Mouse (Mus musculus) CH12.LX (cell line): ENCODE results near the gene Mmp24. TPM values are rescaled to one million over a fixed set of nuclear protein-coding genes. Genes with fewer than 3 reads are reported as not detected.

Source experiments
- DNase-seq: peaks from one replicate; pipeline ENCODE4 v3.0.0-alpha.2; 2013; ENCODE audit errors: extremely low read depth
- H3K27ac ChIP-seq: 2 replicates; pipeline ENCODE4 v1.5.1; 2012; ENCODE audit warnings: low read depth, mild to moderate bottlenecking, control low read depth, moderate library complexity; ENCODE audit not compliant: insufficient read depth
- H3K27me3 ChIP-seq: replicated peaks from 2 replicates; pipeline ENCODE3; 2012; ENCODE audit warnings: inconsistent platforms
- H3K36me3 ChIP-seq, 2 experiments: replicated peaks in 1 of 2; 2 replicates each; pipeline versions ENCODE3 to v1.6.1; 2012; ENCODE audit warnings: inconsistent platforms in 1 of 2, low read length in 1 of 2, mild to moderate bottlenecking in 1 of 2, mixed read lengths in 1 of 2, moderate library complexity in 1 of 2; ENCODE audit not compliant: control insufficient read depth in 1 of 2, insufficient read depth in 1 of 2
- H3K4me1 ChIP-seq, 2 experiments: 2 replicates each; pipeline ENCODE4 v1.6.1; 2012; ENCODE audit warnings: inconsistent platforms in 1 of 2, moderate library complexity in 1 of 2; ENCODE audit not compliant: insufficient read depth in 2 of 2, control insufficient read depth in 1 of 2
- H3K4me2 ChIP-seq: 2 replicates; pipeline ENCODE4 v1.6.1; 2012; ENCODE audit warnings: low read depth, mild to moderate bottlenecking, control low read depth; ENCODE audit not compliant: poor library complexity, insufficient read depth, severe bottlenecking
- H3K4me3 ChIP-seq, 3 experiments: fragments of 150-350 bp in 1 of 3; sonication (generic) in 1 of 3; replicated peaks in 1 of 3; 2 replicates each; pipeline versions ENCODE3 to v1.5.1; 2011 to 2012; ENCODE audit warnings: low read depth in 2 of 3, low read length in 2 of 3, mild to moderate bottlenecking in 2 of 3, moderate library complexity in 2 of 3, control low read depth in 1 of 3, improper control_type of control experiment in 1 of 3, inconsistent platforms in 1 of 3, mixed read lengths in 1 of 3; ENCODE audit not compliant: poor library complexity in 1 of 3
- H3K79me2 ChIP-seq: replicated peaks from 2 replicates; pipeline ENCODE4 v1.6.1; 2012; ENCODE audit warnings: mild to moderate bottlenecking, moderate library complexity; ENCODE audit not compliant: control insufficient read depth, poor library complexity, insufficient read depth, severe bottlenecking; ENCODE audit errors: extremely low read depth
- H3K9ac ChIP-seq: 2 replicates; pipeline ENCODE4 v1.6.1; 2012; ENCODE audit warnings: low read depth, mild to moderate bottlenecking, control low read depth, moderate library complexity; ENCODE audit not compliant: insufficient read depth
- H3K9me3 ChIP-seq: replicated peaks from 2 replicates; pipeline ENCODE3; 2012; ENCODE audit warnings: low read length, inconsistent platforms, mixed read lengths
- BHLHE40 ChIP-seq: IDR thresholded peaks from 2 replicates; pipeline ENCODE4 v1.6.1; 2011; ENCODE audit warnings: mild to moderate bottlenecking, low read depth, low read length, improper control_type of control experiment
- CHD1 ChIP-seq: IDR thresholded peaks from 2 replicates; pipeline ENCODE4 v1.6.1; 2012; ENCODE audit warnings: low read depth, low read length, improper control_type of control experiment, inconsistent platforms
- CTCF ChIP-seq, 2 experiments: IDR thresholded peaks in 1 of 2; conservative IDR thresholded peaks in 1 of 2; 2 replicates each; pipeline ENCODE4 v1.5.1; 2011 to 2012; ENCODE audit warnings: low read depth in 2 of 2, low read length in 2 of 2, improper control_type of control experiment in 1 of 2, inconsistent platforms in 1 of 2, mild to moderate bottlenecking in 1 of 2, moderate library complexity in 1 of 2
- ELF1 ChIP-seq: IDR thresholded peaks from 2 replicates; pipeline ENCODE4 v1.6.1; 2014; ENCODE audit warnings: low read depth, mild to moderate bottlenecking, inconsistent platforms, low read length, improper control_type of control experiment
- EP300 ChIP-seq: IDR thresholded peaks from 2 replicates; pipeline ENCODE4 v1.6.1; 2011; ENCODE audit warnings: low read length, improper control_type of control experiment
- ETS1 ChIP-seq: conservative IDR thresholded peaks from 2 replicates; pipeline ENCODE4 v1.6.1; 2012; ENCODE audit warnings: low read depth, mild to moderate bottlenecking, inconsistent platforms, low read length, improper control_type of control experiment, moderate library complexity
- GABPA ChIP-seq: IDR thresholded peaks from 2 replicates; pipeline ENCODE4 v1.6.1; 2012; ENCODE audit warnings: low read depth, low read length, improper control_type of control experiment, inconsistent platforms; ENCODE audit not compliant: insufficient replicate concordance
- JUN ChIP-seq: IDR thresholded peaks from 2 replicates; pipeline ENCODE4 v1.6.1; 2011; ENCODE audit warnings: low read depth, mild to moderate bottlenecking, low read length, improper control_type of control experiment, moderate library complexity; ENCODE audit not compliant: insufficient read depth
- JUND ChIP-seq: conservative IDR thresholded peaks from 2 replicates; pipeline ENCODE4 v1.6.1; 2011; ENCODE audit warnings: low read depth, low read length, improper control_type of control experiment
- KAT2A ChIP-seq: IDR thresholded peaks from 2 replicates; pipeline ENCODE4 v1.6.1; 2012; ENCODE audit warnings: low read length, improper control_type of control experiment, inconsistent platforms; ENCODE audit not compliant: insufficient replicate concordance
- MAFK ChIP-seq: IDR thresholded peaks from 2 replicates; pipeline ENCODE4 v1.6.1; 2011; ENCODE audit warnings: low read length, improper control_type of control experiment; ENCODE audit not compliant: insufficient replicate concordance
- MAX ChIP-seq: IDR thresholded peaks from 2 replicates; pipeline ENCODE4 v1.6.1; 2011; ENCODE audit warnings: low read length, improper control_type of control experiment
- MAZ ChIP-seq: IDR thresholded peaks from 2 replicates; pipeline ENCODE4 v1.6.1; 2012; ENCODE audit warnings: low read depth, mild to moderate bottlenecking, inconsistent platforms, low read length, improper control_type of control experiment, moderate library complexity
- MYC ChIP-seq: IDR thresholded peaks from 2 replicates; pipeline ENCODE4 v1.6.1; 2011; ENCODE audit warnings: low read depth, mild to moderate bottlenecking, improper control_type of control experiment, low read length
- NRF1 ChIP-seq: IDR thresholded peaks from 2 replicates; pipeline ENCODE4 v1.6.1; 2014; ENCODE audit warnings: low read depth, mild to moderate bottlenecking, inconsistent platforms, low read length, improper control_type of control experiment, moderate library complexity
- PAX5 ChIP-seq: IDR thresholded peaks from 2 replicates; pipeline ENCODE4 v1.6.1; 2012; ENCODE audit warnings: low read length, inconsistent platforms, mixed read lengths
- POLR2A ChIP-seq: IDR thresholded peaks from 2 replicates; pipeline ENCODE4 v1.6.1; 2011; ENCODE audit warnings: low read depth, mild to moderate bottlenecking, improper control_type of control experiment, low read length
- POLR2AphosphoS2 ChIP-seq: IDR thresholded peaks from 2 replicates; pipeline ENCODE4 v1.6.1; 2011; ENCODE audit warnings: low read depth, low read length, improper control_type of control experiment
- RAD21 ChIP-seq: IDR thresholded peaks from 2 replicates; pipeline ENCODE4 v1.6.1; 2011; ENCODE audit warnings: low read depth, mild to moderate bottlenecking, low read length, improper control_type of control experiment, moderate library complexity
- RCOR1 ChIP-seq: conservative IDR thresholded peaks from 2 replicates; pipeline ENCODE4 v1.6.1; 2012; ENCODE audit warnings: low read depth, mild to moderate bottlenecking, inconsistent platforms, low read length, improper control_type of control experiment
- SIN3A ChIP-seq: IDR thresholded peaks from 2 replicates; pipeline ENCODE4 v1.6.1; 2012; ENCODE audit warnings: low read length, improper control_type of control experiment, inconsistent platforms
- SMC3 ChIP-seq: IDR thresholded peaks from 2 replicates; pipeline ENCODE4 v1.6.1; 2011; ENCODE audit warnings: low read depth, low read length, improper control_type of control experiment
- TBP ChIP-seq: conservative IDR thresholded peaks from 2 replicates; pipeline ENCODE4 v1.6.1; 2011; ENCODE audit warnings: low read depth, low read length, improper control_type of control experiment
- USF2 ChIP-seq: conservative IDR thresholded peaks from 2 replicates; pipeline ENCODE4 v1.6.1; 2011; ENCODE audit warnings: low read depth, low read length, improper control_type of control experiment
- ZC3H11A ChIP-seq: IDR thresholded peaks from 2 replicates; pipeline ENCODE4 v1.6.1; 2012; ENCODE audit warnings: low read depth, mild to moderate bottlenecking, inconsistent platforms, low read length, improper control_type of control experiment
- ZNF384 ChIP-seq: IDR thresholded peaks from 2 replicates; pipeline ENCODE4 v1.6.1; 2012; ENCODE audit warnings: low read depth, low read length, improper control_type of control experiment, inconsistent platforms
- dilution Hi-C: fragments of 300-500 bp; cut with MboI; formaldehyde crosslinking; loops from 2 replicates; pipeline ENCODE4 v1.14.3; 2020; ENCODE audit warnings: low sequenced_read_pairs; ENCODE audit not compliant: extremely low pct_unique_long_range_greater_than_20kb, extremely low pct_ligation_motif_present
- in situ Hi-C: fragments of 300-500 bp; cut with MboI; formaldehyde crosslinking; loops from 3 replicates; pipeline ENCODE4 v1.14.3; 2019; ENCODE audit warnings: low sequenced_read_pairs, low pct_ligation_motif_present, low pct_unique_long_range_greater_than_20kb, mixed read lengths
- polyA plus RNA-seq: library from polyadenylated mRNA; unstranded; fragments of >175 nt; gene quantifications from 2 replicates; pipeline ENCODE4 v1.2.1, GENCODE M21; 2012; ENCODE audit warnings: low read depth; ENCODE audit not compliant: insufficient read length
- total RNA-seq, 2 experiments: library from RNA; depleted of rRNA; stranded (reverse); fragments of 300-350 nt in 1 of 2; fragments of >200 nt in 1 of 2; gene quantifications; 2 replicates each; pipeline ENCODE4 v1.2.3; 2012 to 2014

The Mmp24 gene
- total and polyA plus RNA-seq, 3 experiments: 0.42 TPM; not detected in 2

DNA sequence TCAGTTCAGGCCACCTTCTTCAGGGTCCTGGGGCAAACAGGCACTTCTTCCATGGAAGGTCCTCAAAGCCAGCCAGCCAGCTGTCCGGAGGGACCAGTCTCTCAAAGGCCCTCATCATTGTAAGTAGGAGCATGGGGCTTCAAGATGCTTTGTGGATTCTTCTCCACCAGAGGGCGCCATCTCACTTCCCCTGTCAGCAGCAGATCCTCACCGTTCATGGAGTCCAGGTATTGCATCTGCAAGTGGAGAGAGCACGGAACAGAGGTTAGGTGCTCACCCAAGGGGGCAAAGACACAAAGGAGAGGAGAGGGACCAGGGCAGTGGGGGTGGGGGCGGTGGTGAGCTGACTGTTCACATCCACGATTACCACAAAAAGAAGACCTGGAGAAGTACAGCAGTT lies 73.1 kb downstream of the Mmp24 start:
- Histone ChIP-seq H3K27ac (no peak overlapping the region), H3K36me3 (peaks cover 53 to 86% of the 10 kb centered on the region in 2 experiments), H3K9ac (no peak overlapping the region), H3K4me1 (no peaks in the 10 kb centered on the region), H3K79me2 (no peaks in the 10 kb centered on the region), H3K4me3 (no peak overlapping the region), H3K4me2 (no peak overlapping the region), H3K27me3 (no peaks in the 10 kb centered on the region), H3K9me3 (no peaks in the 10 kb centered on the region)
- dilution Hi-C loops (no loop called here), in situ Hi-C loops (loop anchor here (25.0 kb wide), 1 partner anchor 289 kb away; the partner anchor contains the start of genes Gm28036, Nfs1 and Romo1)
- DNase-seq: peak; percentile 77
- TF ChIP-seq BHLHE40 (no peak), EP300 (no peak), POLR2AphosphoS2 (no peak), SIN3A (no peak), RCOR1 (no peak), TBP (no peak), MAFK (no peak), ZC3H11A (no peak), ELF1 (no peak), RAD21 (peak; percentile 75), JUND (no peak), GABPA (no peak), POLR2A (no peak), CTCF (conservative IDR thresholded peaks at IDR 0.05 in 1 of 2, IDR thresholded peaks at IDR 0.05 in 1 of 2; ENCODE audit: low read depth in 2 of 2, low read length in 2 of 2) (peak; percentile 84 to 85), ZNF384 (no peak), USF2 (no peak), JUN (no peak), MAX (no peak), MAZ (no peak), MYC (no peak), SMC3 (peak; percentile 89), KAT2A (no peak), CHD1 (no peak), ETS1 (no peak), PAX5 (no peak), NRF1 (no peak)
